Mouse (Mus musculus): ENCODE measurements around the gene Cyp3a41a.
"Not testable (repeated sequence)": the region's sequence is repeated elsewhere in the genome, so short reads cannot be mapped to it uniquely, and the experiment has no call there.

Gene Cyp3a41a

DNA sequence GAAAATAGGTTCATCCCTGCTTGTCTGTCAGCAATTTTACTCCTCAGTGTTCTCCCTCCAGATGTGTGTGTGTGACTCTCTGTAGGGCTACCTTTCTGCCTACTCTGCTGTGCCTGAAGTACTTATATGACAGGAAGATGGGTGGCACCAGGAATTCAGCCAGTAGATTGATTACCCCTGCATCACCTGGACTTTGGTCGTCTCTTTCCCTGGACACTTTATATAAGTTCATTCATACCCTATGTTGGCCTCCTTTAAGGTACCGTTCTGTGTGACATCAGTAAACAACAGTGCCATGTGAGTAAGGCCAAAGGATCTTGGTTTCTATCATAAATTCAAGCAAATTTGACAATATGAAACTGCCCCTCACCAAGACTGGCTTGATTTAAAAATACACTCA, at the start of gene Cyp3a41a:
Gene Cyp3a41a, minus strand, starts transcription at position 101 of the 400 bp plus-strand sequence.
- DNase-seq (ENCODE audit: low read depth, low spot score) = not testable (repeated sequence)

DNA sequence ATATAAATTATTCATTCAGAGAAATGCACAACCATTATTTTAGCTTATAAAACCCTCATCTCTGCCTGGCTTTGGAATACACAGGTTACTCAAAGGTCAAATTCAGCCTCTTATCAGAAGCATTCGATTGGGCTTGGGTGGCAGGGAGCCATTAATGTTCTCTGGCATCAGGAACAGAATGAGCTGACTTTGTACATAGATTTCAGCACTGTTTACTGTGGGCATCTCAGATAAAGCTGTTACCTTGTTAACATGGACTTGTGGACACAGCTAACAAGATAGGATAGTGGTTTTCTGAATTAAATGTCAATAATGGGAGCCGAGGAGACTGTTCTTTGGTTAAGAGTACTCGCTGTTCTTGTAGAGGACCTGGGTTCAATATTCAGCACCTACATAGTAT, 17.6 kb upstream of the Cyp3a41a start:
- DNase-seq (ENCODE audit: low read depth, low spot score) = not testable (repeated sequence)

DNA sequence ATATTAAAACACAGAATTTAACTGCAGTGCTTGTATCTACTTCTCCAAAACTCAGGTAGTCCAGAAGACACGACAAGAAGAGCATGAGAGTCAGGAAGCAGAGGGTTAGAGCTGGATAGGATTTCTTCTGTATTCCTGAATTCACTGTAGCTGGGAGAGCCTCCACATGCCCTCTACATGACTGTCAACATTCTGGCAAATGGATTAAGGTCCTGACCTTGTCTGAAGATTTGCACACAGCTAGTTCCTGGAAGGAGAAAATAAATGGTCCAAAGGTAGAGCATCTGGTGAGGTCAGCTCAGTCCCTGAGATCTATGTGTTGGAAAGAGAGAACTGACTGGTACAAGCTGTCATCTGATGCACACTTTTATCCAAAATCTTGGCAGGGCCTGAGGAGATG, 5.6 kb downstream of the Cyp3a41a start:
- DNase-seq (ENCODE audit: low read depth, low spot score) = not testable (repeated sequence)

DNA sequence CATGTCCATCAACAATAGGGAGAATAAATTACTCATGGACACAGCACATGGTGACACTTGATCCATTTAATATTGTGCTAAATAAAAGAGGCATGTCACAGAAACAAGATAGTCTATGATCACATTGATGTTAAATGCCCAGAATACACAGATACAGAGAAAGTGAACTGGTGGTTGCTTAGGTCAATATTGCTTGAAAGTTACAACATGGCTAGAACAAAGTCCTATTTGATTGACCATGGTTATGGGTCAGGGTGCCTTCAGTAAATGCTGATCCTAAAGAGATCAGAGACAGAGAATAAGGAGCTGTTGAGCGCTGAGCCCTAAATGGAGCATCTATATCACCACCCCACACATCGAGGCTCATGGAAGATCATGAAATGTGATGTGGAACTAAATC, 12.6 kb downstream of the Cyp3a41a start:
- not testable (repeated sequence) for DNase-seq (ENCODE audit: low read depth, low spot score)

DNA sequence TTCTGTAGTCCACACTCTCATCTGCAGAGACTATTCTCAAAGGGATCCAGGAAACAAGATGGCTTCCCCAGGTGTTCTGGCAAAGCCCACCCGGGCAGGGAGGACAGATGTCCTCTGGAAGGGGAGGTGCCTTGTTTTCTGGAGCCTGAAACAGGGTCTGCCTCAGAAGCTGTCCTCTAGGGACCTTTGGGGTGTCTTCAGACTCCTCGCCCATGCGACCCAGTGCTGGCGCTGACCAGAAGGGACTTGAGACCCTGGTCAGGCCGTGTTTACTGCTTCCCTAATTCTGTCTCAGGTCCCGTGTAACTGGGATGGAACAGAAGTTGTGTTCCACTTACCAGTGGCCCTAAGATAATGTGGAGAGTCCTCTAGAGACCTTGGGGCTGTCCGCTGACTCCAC, 57.9 kb downstream of the Cyp3a41a start:
- no peak for DNase-seq (ENCODE audit: low read depth, low spot score)

DNA sequence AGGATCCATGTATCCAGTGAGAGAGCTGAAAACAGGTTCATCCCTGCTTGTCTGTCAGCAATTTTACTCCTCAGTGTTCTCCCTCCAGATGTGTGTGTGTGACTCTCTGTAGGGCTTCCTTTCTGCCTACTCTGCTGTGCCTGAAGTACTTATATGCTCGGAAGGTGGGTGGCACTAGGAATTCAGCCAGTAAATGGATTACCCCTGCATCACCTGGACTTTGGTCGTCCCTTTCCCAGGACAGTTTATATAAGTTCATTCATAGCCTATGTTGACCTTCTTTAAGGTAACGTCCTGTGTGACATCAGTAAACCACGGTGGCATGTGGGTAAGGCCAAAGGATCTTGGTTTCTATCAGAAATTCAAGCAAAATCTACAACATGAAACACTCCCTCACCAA, 72.2 kb downstream of the Cyp3a41a start:
- DNase-seq (ENCODE audit: low read depth, low spot score) = no peak
